Mouse (Mus musculus): ENCODE measurements around the gene Chchd4. TPM values are rescaled to one million over a fixed set of nuclear protein-coding genes. Genes with fewer than 3 reads are reported as not detected.

Chchd4 gene
- 10 to 100 TPM; 18.9 to 19.7 TPM for total RNA-seq (2021)

DNA sequence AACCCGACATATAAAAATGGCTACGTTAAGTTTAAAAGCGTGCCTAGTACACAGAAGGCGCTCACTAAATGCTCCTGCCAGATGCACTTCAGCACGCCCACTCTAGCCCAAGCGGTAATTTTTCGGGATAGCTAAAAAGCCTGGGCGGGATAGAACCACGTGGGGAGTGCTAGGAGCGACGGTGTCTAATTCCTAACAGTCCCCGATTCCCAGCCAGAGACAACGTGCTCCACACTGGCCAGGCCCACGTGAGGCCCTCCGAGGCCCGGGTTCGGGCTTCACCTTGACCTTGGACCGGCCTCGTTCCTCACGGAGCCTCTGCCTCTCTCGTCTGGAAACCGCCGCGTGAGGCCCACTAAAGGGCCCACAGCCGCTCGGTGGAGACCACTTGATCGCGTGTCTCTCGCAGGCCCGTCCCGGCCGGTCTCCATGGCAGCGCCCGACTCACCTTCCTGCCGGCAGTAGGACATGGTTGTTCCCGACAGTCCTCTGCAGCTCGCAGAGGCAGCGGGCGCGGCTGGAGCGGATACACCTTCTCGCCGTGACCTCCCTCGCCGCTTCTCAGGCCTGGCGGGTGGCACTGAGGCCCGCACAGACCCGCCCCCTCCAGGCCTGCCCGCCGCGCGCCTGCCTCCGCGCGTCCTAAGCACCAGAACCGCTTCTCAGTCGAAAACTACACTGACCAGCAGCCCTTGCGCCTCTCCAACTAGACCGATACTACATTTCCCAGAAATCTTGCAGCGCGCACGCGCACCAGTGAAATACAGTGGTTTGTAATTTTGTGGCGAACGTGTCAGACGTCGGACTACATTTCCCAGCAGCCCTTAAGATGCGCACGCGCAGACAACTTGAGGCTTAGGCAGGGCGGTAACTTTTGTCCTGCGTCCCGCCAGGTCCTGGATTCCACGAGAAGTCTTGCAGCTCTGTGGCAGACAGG is at the start of gene Chchd4, which contains the start of gene Tmem43:
Gene Chchd4, minus strand, starts transcription at position 679 of the 937 bp plus-strand sequence.
Gene Tmem43, plus strand, starts transcription at position 836 of the 937 bp plus-strand sequence.
- peak; percentile 91 to 95 for DNase-seq (ENCODE audit: extremely low spot score in 1 of 2, low spot score in 1 of 2)

DNA sequence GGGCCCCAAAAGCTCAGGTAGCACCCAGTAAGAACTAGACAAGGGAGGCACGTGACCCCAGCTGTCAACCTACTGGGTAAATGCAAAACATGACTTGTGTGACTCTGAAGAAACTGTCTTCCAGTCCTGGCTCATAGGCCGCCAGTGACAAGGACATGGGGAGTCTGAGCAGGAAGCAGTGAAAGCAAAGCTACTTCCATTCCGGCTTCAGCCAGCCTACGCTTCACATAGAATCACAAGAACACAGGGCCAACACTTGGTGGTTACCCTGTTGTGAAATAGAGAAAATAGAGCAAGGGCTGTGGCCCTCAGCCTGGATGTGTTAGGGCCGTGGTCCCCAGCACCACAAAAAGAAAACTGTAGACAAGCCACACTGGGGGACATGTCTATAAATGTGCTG is 49.5 kb upstream of the Chchd4 start:
- no peak for DNase-seq (ENCODE audit: extremely low spot score in 1 of 2, low spot score in 1 of 2)

DNA sequence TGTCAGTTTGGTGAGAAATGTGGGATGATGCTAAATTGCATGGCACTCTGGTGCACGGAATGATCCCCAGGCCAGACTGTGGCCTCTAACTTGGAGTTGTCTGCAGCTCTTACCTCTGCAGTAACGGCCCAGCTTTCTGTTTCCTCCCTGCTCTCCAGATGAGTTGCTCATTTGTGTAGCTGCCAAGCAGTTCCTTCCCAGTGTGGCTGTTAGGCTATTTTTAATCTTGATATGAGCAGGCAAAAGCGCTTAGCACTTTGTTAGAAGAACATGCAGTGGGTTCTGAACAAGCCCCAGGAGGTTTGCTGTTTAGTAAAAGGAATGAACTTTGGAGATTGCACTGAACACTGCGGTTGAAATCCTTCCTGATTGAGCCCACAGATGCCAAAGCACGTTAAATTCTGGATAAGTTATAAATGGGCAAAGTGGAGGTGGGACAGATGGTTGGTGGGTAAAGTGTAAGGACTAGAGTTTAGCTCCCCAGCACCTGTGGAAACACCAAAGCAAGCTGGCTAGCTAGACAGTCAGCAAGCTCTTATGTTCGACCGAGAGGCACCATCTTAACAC is 45.2 kb upstream of the Chchd4 start:
- no peak for DNase-seq (ENCODE audit: extremely low spot score in 1 of 2, low spot score in 1 of 2)

DNA sequence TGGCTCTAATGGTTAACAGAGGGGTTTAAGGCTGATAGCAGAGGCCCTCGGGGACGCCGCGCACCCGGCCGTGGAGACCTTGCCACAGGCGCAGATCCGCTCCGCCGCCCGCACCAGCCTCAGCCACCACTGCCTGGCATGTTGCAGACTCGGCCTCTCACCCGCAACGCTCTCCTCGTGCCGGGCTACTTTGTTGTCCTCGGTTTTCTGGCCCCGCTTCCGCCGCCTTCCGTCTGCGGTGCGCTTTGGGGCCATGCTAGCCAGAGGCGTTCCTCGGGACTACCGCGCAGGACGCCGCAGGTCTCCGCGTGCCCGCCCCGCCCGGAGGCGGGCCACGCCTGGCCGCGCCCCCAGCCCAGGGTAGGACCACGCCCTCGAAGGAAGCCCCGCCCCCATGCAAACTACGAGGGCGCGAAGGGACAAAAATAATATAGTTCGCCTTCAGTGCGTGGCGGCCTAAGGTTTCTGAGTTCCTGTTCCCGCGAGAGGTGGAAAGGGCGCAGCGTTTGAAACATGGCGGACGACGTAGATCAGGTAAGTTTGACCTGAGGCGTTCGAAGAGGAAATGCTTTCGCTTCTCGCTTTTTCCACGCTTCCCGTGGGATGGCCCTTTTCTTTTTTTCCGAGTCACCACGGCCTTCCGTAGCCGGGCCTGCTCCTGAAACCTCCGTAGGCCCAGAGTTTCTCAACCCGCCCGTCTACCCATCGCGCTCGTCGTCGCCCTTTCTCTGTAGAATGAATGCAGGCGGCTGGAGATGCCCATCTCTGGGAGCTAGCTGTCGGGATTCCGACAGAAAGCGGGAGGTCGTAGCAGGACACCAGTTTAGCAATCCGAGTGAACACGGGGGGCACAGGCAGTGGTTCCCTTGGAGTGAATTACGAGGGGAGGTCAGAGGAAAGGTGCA is 42.5 kb upstream of the Chchd4 start, which contains the start of the genes Xpc and Lsm3:
Gene Xpc, minus strand, starts transcription at position 344 of the 905 bp plus-strand sequence.
Gene Lsm3, plus strand, starts transcription at position 384 of the 905 bp plus-strand sequence.
- DNase-seq (ENCODE audit: extremely low spot score in 1 of 2, low spot score in 1 of 2) = peak; percentile 95

DNA sequence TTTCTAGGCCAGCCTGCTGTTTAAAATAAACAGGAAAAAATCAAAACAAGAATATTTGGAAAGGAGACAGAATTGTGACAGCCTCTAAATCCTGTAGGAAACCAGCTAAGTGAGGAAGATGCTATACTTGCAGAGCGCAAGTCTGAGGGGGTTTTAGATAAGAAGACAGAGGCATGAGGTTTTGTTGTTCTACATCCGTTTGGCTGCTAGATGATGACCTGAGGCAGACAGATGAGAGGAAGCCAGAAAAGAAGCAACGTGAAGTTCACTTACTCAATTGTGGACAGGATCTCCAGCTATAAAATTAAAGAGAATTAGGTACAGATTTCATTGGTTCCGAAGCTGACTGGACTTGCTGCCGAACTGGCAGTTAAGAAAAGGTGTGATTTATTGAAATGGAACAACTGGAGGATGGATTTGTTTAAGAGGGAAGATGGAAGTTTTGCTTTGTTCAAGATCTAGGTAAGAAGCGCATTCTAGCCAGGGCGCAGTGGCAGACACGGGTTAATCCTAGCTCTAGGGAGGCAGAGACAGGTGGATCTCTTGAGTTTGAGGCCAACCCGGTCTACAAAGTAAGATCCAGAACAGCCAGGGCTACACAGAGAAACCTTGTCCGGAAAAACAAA is 41.5 kb upstream of the Chchd4 start:
- no peak for DNase-seq (ENCODE audit: extremely low spot score in 1 of 2, low spot score in 1 of 2)

DNA sequence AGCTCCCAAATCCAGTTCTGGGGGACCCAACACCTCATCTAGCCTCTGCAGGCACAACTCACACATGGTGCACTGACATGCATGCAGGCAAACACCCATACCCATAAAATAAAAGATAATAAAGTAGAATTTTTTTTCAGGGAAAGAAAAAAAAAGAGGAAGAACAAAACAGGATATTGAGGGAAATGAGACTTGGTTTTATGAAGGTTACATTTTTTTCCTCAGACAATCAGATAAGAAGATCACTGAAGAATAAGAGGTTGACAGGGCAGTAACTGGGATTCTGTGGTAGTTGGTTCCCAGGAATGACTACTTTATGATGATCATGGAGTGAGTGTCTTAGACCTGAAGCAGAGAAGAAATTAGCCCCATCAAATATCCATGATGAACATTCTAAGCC is 40.8 kb upstream of the Chchd4 start:
- no peak for DNase-seq (ENCODE audit: extremely low spot score in 1 of 2, low spot score in 1 of 2)

DNA sequence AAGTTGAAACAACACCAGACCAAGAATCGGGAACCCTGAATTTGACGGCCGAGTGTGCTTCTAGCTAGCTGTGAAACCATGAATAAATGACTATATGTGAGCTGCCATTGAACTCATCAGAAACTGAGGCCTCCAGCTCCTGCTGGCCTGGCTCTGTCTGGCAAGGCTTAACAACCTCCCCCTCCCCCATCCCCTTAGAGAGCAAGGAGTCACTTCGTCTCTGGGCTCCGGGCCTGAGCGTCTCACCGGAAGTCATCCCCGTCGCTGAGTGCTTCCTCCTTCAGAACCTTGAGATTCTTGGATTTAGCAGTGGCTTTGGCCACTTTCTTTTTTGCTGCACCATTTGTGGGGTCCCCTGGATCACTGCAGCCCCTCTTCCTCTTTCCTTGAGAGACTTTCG is 36.9 kb upstream of the Chchd4 start:
- no peak for DNase-seq (ENCODE audit: extremely low spot score in 1 of 2, low spot score in 1 of 2)

DNA sequence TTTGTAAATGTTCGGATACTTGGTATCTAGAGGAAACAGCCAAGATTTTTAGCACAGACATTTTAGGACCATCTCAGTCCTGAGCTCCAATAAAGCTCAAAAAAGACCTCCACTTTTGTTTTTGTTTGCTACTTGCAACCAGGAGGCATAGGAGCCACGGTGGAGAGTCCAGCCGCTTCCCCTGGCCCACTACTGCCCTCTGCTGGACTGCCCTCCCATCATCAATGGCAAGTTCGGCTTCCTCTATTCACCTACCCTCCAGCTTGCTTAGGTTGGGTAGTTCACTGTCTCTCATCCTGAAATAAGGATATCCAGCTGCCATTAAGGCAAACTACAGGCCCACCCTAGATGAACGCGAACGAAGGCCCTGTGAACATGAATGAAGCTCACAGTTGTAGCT is 36.0 kb upstream of the Chchd4 start:
- peak; percentile 45 to 79 for DNase-seq (ENCODE audit: extremely low spot score in 1 of 2, low spot score in 1 of 2)

DNA sequence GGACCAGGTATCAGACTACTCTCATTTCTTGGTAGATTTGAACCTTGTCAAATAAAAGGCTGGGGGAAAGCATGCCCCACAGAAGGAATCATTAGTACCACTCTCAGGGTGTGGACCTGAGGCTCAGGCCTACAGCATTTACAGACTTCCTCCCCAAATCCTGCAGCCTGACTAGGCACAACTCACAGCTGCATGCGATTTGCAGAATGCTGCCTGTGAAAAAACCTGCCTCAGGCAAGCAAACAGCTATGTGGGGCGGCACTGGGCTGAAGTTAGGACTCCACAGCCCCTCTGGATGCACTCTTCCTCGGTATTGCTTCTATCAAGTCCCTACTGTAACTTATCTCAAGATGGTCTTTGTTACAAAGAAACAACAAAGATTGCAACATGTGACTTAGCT is 34.7 kb upstream of the Chchd4 start:
- DNase-seq (ENCODE audit: extremely low spot score in 1 of 2, low spot score in 1 of 2) = no peak

DNA sequence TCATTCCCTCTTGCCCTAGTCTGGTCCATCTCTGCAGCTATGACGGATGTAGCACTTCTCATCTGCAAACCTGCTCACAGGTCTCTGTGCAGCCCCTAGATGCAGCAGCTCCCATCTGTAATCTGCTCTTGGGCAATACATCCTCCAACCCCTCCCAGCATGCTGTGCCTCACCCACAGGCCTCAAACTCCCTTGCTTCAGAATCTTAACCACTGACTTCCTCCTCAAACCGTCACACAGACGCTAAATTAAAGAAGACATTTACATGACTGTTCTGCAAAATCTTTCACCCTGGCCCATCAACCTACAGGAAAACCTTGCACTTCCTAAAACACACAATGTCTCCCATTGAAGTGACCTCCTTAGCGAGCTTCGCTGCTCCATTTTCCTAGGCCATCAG is 32.7 kb upstream of the Chchd4 start:
- no peak for DNase-seq (ENCODE audit: extremely low spot score in 1 of 2, low spot score in 1 of 2)

DNA sequence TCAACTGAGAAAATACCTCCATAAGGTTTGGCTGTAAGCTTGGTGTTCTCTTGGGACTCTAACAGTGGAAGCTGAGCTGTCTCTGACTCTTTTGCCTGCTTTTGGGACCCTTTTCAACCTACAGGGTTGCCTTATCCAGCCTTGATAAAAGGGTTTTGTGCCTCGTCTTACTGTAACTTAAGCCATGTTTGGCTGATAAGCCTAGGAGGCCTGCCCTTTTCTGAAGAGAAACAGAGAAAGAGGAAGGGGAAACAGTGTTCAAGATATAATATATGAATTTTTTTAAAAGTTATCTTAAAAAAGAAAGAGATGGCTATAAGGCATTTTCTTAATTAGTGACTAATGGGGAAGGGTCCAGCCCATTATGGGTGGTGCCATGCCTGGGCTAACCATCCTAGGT is 30.0 kb upstream of the Chchd4 start:
- no peak for DNase-seq (ENCODE audit: extremely low spot score in 1 of 2, low spot score in 1 of 2)

DNA sequence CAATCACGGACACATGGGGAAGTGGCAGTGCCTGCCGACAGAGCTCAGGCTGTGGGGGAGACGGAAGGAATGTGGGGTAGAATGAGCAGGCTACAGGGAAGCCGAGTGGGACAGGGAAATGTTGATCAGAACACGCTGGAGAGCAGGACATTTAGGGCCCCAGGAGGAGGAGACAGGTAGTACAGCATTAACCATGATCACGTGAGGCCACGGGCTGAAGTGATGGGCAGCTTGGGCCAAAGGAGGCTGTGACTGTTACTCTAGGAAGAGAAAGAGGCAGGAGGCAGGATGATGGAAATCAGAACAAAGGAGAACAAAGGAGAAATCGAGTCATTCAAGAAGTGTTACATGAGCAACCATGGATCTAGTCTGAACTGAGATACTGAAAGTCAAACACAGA is 21.2 kb upstream of the Chchd4 start:
- DNase-seq (ENCODE audit: extremely low spot score in 1 of 2, low spot score in 1 of 2) = no peak

DNA sequence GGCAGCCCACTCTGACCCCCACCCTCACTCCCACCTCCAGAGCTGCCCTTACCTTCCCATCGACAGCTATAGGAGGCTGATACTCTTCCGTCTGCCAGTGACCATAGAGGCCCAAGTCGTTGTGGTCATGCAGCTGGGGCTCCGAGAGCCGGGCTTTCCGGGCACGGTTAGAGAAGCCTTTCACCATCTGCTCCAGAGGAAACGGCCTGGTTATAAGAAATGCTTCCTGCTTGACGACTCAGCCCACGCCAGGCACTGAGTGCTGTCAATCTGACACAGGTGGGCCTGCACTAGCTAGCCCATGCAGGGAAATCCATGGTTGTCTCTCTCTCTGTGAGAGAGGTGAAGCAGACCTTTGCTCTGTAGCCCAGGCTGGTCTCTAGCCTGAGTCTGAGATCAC is 19.7 kb upstream of the Chchd4 start:
- no peak for DNase-seq (ENCODE audit: extremely low spot score in 1 of 2, low spot score in 1 of 2)

DNA sequence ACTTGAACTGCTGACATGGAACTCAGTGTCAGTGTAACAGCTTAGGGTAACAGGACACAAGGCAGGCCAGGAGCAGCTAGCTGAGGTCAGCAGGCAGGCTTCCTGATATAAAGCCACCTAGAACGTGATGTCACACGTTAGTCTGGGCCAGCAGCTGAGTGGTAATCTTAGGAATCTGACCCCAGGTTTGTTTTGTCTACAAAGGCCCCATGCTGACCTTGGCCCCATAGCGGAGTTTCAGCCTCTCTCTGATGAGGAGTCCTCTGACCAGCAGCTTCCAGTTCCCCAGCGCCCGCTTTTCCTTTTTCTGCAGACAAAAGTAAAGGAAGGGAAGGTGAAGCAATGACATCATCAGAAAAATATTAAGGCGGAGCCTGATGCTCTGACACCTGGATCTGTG is 17.7 kb upstream of the Chchd4 start:
- no peak for DNase-seq (ENCODE audit: extremely low spot score in 1 of 2, low spot score in 1 of 2)

DNA sequence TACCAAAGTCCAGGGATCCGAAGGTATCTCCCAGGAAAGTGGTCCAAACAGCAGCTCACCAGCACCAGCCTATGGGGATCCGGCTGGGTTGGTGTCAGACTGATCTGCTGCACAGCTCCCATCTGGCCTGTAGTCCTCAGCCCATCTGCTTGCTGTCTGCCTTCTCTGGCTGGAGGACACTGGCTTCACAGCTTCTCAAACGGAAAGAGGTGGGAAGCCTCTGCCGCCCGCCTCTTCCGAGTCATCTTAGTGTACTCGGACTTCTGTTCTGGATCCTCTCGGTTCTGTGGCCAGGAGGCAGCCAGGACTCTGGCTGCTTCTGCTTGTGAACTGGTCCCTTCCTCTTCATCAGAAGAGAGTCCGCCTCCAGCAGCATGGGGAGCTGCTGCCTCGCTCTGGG is 16.5 kb upstream of the Chchd4 start:
- peak; percentile 13 to 22 for DNase-seq (ENCODE audit: extremely low spot score in 1 of 2, low spot score in 1 of 2)

DNA sequence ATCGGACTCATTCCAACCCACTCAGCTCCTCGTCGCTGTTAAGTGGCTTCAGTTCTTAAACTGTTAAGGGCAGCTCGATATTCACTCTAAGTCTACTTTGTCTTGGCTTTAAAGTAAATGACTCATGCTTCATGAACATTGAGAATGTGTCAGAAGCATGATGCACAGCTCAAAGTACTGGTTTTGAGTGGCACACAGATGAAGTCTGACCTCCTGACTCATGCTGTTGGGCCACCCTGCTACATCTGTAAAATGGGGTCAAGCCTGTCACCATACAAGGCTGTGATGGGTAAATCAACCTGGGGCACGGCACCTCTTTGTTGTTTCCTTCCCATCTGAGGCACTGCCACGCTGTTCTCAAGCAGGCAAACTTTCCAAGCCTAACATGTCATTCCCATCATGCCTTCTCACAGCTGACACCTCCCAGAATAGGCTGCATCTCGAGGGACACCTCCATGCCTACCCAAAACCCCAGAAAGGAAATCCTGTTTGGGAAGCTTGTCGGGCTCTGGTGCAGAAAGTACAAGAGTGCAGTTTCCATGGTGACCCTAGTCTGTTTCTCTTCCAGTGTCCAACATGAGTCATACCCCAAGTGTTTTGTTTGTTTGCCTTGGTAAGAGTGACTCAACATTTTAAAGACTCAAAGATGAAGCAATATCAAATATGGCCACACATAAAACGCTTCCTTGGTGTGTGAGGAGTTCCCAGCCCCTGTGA is 15.3 kb upstream of the Chchd4 start:
- DNase-seq (ENCODE audit: extremely low spot score in 1 of 2, low spot score in 1 of 2) = no peak

DNA sequence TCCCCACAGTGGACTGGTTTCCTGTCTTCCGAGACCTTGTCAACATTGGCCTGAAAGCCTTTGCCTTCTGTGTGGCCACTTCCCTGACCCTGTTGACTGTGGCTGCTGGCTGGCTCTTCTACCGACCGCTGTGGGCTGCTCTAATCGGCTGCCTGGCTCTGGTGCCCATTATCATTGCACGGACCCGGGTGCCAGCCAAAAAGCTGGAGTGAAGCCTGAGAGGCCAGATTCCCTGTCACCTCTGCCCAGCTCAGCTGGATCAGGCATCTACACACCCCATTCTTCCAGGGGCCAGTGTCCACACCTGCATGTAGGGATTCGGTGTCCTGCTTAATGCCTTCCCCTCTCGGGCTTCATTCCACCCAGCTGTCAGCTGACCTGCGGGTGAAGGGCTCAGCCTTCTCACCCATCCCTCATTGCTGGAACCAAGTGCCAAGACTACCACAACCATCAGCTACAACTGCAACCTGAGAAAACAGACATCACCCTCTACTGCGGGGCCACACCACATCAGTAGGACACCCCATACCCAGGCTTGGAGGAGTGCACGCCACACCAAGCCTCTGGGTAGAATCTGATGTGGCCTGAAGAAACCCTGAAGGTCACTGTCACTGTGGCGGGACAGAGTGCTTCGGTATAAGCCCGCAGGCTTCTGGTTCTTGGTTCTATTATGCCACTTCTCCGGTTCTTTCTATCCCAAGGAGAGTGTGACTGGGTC is 13.5 kb upstream of the Chchd4 start:
- DNase-seq (ENCODE audit: extremely low spot score in 1 of 2, low spot score in 1 of 2) = no peak

DNA sequence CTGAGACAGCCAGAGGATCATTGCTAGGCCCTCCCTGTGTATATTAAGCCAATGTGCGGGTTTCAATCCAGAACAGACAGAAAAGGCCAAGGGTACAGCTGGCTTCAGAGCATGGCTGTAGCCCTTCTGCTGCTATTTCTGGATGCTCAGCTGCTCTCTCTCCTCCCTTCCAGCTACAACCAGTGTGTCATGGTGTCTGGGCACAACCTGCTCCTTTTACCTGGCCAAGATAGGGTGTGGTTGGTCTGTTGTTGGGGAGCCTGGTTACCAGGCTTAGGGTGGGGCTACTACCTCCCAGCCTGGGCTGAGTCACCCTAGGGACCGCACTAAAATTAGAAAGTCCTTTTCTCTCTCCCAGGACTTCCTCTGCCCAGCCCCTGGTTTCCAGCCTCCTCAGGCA is 10.0 kb upstream of the Chchd4 start:
- DNase-seq (ENCODE audit: extremely low spot score in 1 of 2, low spot score in 1 of 2) = no peak

DNA sequence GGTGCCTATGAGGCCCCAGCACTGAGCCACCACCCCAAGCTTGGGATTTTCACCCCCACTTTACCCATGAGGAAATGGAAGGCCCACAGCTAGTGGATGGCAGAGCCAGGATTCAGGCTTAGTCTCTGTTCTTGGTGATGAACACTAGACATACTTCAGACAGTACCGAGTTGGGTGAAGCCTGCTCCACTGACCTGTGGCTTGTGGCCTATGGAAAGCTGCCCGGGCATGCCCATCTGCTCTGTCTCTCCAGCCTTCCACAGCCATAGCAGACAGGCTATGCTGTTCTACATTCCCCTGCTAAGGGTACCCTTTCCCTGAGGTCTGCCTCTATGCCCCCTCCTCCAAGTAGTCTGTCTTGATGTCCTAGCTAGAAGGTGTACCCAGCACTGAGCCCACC is 3.2 kb upstream of the Chchd4 start:
- no peak for DNase-seq (ENCODE audit: extremely low spot score in 1 of 2, low spot score in 1 of 2)
